Mouse (Mus musculus) embryo, embryonic 10.5 days (tissue): ENCODE data around the gene Rpl28.

Experiments
- DNase-seq: peaks from one replicate; pipeline ENCODE4 v3.0.0-alpha.2; 2015; ENCODE audit warnings: low spot score

Rpl28 gene

GRCm38 (mm10) chr7:4835631-4836327 lies 43.1 kb downstream of the Rpl28 start:
- no peak for DNase-seq

- DNase-seq = peak; percentile 70
These were observed 43.7 kb downstream of the Rpl28 start for GRCm38 (mm10) chr7:4836351-4836792.

- no peak for DNase-seq
These were observed 45.0 kb downstream of the Rpl28 start for GRCm38 (mm10) chr7:4837639-4838038.

GRCm38 (mm10) chr7:4842077-4842476 lies 49.4 kb downstream of the Rpl28 start:
- no peak for DNase-seq

GRCm38 (mm10) chr7:4842634-4843131 lies 50.0 kb downstream of the Rpl28 start:
- peak; percentile 66 for DNase-seq

GRCm38 (mm10) chr7:4843604-4844244 lies 51.0 kb downstream of the Rpl28 start:
- peak; percentile 74 for DNase-seq

GRCm38 (mm10) chr7:4844245-4844916 lies 51.7 kb downstream of the Rpl28 start, which contains the start of gene Shisa7:
TSS of gene Shisa7 (minus strand) at chr7:4844696.
- no peak for DNase-seq
